Mouse (Mus musculus) neural tube, embryonic 12.5 days (tissue): ENCODE measurements around the gene Samd4b. TPM values are rescaled to one million over a fixed set of nuclear protein-coding genes. Genes with fewer than 3 reads are reported as not detected.
"Not testable (repeated sequence)": the region's sequence is repeated elsewhere in the genome, so short reads cannot be mapped to it uniquely, and the experiment has no call there.

Experiments used
- ATAC-seq: fragments of 200-750 bp; cut with Nextera tagmentation; 2 replicates; pipeline ENCODE4 v1.8.0; 2017; ENCODE audit warnings: low read depth, mild to moderate bottlenecking, moderate TSS enrichment, moderate library complexity; ENCODE audit not compliant: low FRiP score
- H3K27ac ChIP-seq: fragments of 300-500 bp; sonication (generic); 2 replicates; pipeline ENCODE4 v1.5.1; 2016
- H3K27me3 ChIP-seq: fragments of 300-500 bp; sonication (generic); replicated peaks from 2 replicates; pipeline ENCODE4 v1.6.1; 2016; ENCODE audit warnings: mild to moderate bottlenecking
- H3K36me3 ChIP-seq: fragments of 300-500 bp; sonication (generic); 2 replicates; pipeline ENCODE4 v1.6.1; 2016; ENCODE audit warnings: mild to moderate bottlenecking
- H3K4me1 ChIP-seq: fragments of 300-500 bp; sonication (generic); 2 replicates; pipeline ENCODE4 v1.6.1; 2016
- H3K4me2 ChIP-seq: fragments of 300-500 bp; sonication (generic); replicated peaks from 2 replicates; pipeline ENCODE4 v1.6.1; 2016; ENCODE audit warnings: mild to moderate bottlenecking
- H3K4me3 ChIP-seq: fragments of 300-500 bp; sonication (generic); 2 replicates; pipeline ENCODE4 v1.5.1; 2016
- H3K9ac ChIP-seq: fragments of 300-500 bp; sonication (generic); 2 replicates; pipeline ENCODE4 v1.6.1; 2016; ENCODE audit warnings: mild to moderate bottlenecking
- H3K9me3 ChIP-seq: fragments of 300-500 bp; sonication (generic); 2 replicates; pipeline ENCODE4 v1.6.1; 2016; ENCODE audit warnings: mild to moderate bottlenecking
- WGBS: fragments of 180-500 bp; shearing (Covaris S2); methylation state at CpG from one replicate; pipeline ENCODE4 v1.1.7; 2016; 5-methylcytosine and 5-hydroxymethylcytosine counted together
- polyA plus RNA-seq: library from polyadenylated mRNA; unstranded; fragments of >200 nt; fragmentation: Nextera tagmentation; extraction: Ambion mirVana; gene quantifications from 2 replicates; pipeline ENCODE4 v1.2.1, GENCODE M21; 2016

Gene Samd4b
- polyA plus RNA-seq, 1 experiment from 2014 or later: 35.0 TPM

GRCm38 (mm10) chr7:28555939-28556535 lies 41.9 kb downstream of the Samd4b start:
- H3K27ac ChIP-seq: no peak overlapping the region
- H3K4me3 ChIP-seq: no peak overlapping the region
- ATAC-seq: no peak
- H3K27me3 ChIP-seq: no peaks in the 10 kb centered on the region
- H3K9ac ChIP-seq: no peak overlapping the region
- H3K4me2 ChIP-seq: no peak overlapping the region
- H3K4me1 ChIP-seq: no peaks in the 10 kb centered on the region
- peaks cover 27% of the 10 kb centered on the region for H3K36me3 ChIP-seq
- 26% methylated on average over 5 of the region's 5 CpGs for WGBS
- H3K9me3 ChIP-seq: 0 out of 2 replicates have a peak, but pooled peaks cover 6% of the 10 kb centered on the region

GRCm38 (mm10) chr7:28553076-28553475 lies 44.9 kb downstream of the Samd4b start:
- no peaks in the 10 kb centered on the region for H3K4me1 ChIP-seq
- no peaks in the 10 kb centered on the region for H3K36me3 ChIP-seq
- no peak for ATAC-seq
- 0 out of 2 replicates have a peak, but pooled peaks cover 6% of the 10 kb centered on the region for H3K9me3 ChIP-seq
- H3K4me2 ChIP-seq: no peak overlapping the region
- 94% methylated on average over 6 of the region's 6 CpGs for WGBS
- H3K9ac ChIP-seq: no peak overlapping the region
- H3K4me3 ChIP-seq: no peak overlapping the region
- H3K27me3 ChIP-seq: peaks cover 4% of the 10 kb centered on the region; the same call in 1 of the 2 replicates
- no peak overlapping the region for H3K27ac ChIP-seq

- 0 out of 2 replicates have a peak, but pooled peaks cover 6% of the 10 kb centered on the region for H3K9me3 ChIP-seq
- WGBS: 70% methylated on average over 7 of the region's 7 CpGs
- ATAC-seq: no peak
- H3K36me3 ChIP-seq: no peaks in the 10 kb centered on the region
- no peak overlapping the region for H3K9ac ChIP-seq
- no peak overlapping the region for H3K4me3 ChIP-seq
- peak overlapping the region; percentile 61; the same call in 1 of the 2 replicates for H3K4me2 ChIP-seq
- no peak overlapping the region for H3K27ac ChIP-seq
- peaks cover 12% of the 10 kb centered on the region; the same call in 1 of the 2 replicates for H3K4me1 ChIP-seq
- peaks cover 43% of the 10 kb centered on the region for H3K27me3 ChIP-seq
Observed at GRCm38 (mm10) chr7:28547628-28548027, 50.3 kb downstream of the Samd4b start.

- Histone ChIP-seq H3K4me2 (peak within 1 kb of the TSS; percentile 61), H3K9me3 (0 out of 2 replicates have a peak, but pooled peaks cover 1% of the 10 kb centered on the region), H3K36me3 (no peaks in the 10 kb centered on the region), H3K27ac (no peak within 1 kb of the TSS), H3K4me1 (peaks cover 12% of the 10 kb centered on the region; the same call in 1 of the 2 replicates), H3K27me3 (peaks cover 43% of the 10 kb centered on the region), H3K9ac (peak within 1 kb of the TSS; percentile 13; the same call in 1 of the 2 replicates), H3K4me3 (peak within 1 kb of the TSS; percentile 33)
- ATAC-seq: 0 out of 2 replicates have a peak, but pooled peaks have one; percentile 9
- WGBS: 5% methylated on average over 5 of the region's 5 CpGs
Observed at GRCm38 (mm10) chr7:28547154-28547553, 50.8 kb downstream of the Samd4b start, which contains the start of gene Nccrp1. Nccrp1 (minus strand) TSS chr7:28547254.

- Histone ChIP-seq H3K4me3 (peak overlapping the region; percentile 33), H3K36me3 (no peaks in the 10 kb centered on the region), H3K4me2 (peak overlapping the region; percentile 61), H3K27me3 (peaks cover 43% of the 10 kb centered on the region), H3K4me1 (peaks cover 12% of the 10 kb centered on the region; the same call in 1 of the 2 replicates), H3K9me3 (no peaks in the 10 kb centered on the region), H3K27ac (no peak overlapping the region), H3K9ac (peak overlapping the region; percentile 13; the same call in 1 of the 2 replicates)
- WGBS: 3% methylated on average over 22 of the region's 22 CpGs
- peak; percentile 23; the same call in 1 of the 2 replicates for ATAC-seq
Observed at GRCm38 (mm10) chr7:28546649-28547048, 51.3 kb downstream of the Samd4b start.

- 48% methylated on average over 7 of the region's 7 CpGs for WGBS
- no peak overlapping the region for H3K9ac ChIP-seq
- H3K4me3 ChIP-seq: no peak overlapping the region
- H3K4me2 ChIP-seq: 0 out of 2 replicates have a peak overlapping the region, but pooled peaks have one; percentile 61
- H3K27me3 ChIP-seq: peaks cover 43% of the 10 kb centered on the region
- no peaks in the 10 kb centered on the region for H3K9me3 ChIP-seq
- no peak for ATAC-seq
- H3K36me3 ChIP-seq: no peaks in the 10 kb centered on the region
- H3K4me1 ChIP-seq: peaks cover 12% of the 10 kb centered on the region; the same call in 1 of the 2 replicates
- no peak overlapping the region for H3K27ac ChIP-seq
Observed at GRCm38 (mm10) chr7:28545891-28546210, 52.1 kb downstream of the Samd4b start.

- 23% methylated on average over 14 of the region's 14 CpGs for WGBS
- Histone ChIP-seq H3K4me2 (no peak overlapping the region), H3K27ac (no peak overlapping the region), H3K27me3 (peaks cover 43% of the 10 kb centered on the region), H3K9me3 (no peaks in the 10 kb centered on the region), H3K4me1 (peaks cover 12% of the 10 kb centered on the region; the same call in 1 of the 2 replicates), H3K36me3 (no peaks in the 10 kb centered on the region), H3K4me3 (no peak overlapping the region), H3K9ac (no peak overlapping the region)
- no peak for ATAC-seq
Observed at GRCm38 (mm10) chr7:28545048-28545890, 52.7 kb downstream of the Samd4b start.

- Histone ChIP-seq H3K27ac (no peak overlapping the region), H3K4me2 (peak overlapping the region; percentile 54), H3K4me3 (no peak overlapping the region), H3K9me3 (no peaks in the 10 kb centered on the region), H3K4me1 (peaks cover 12% of the 10 kb centered on the region; the same call in 1 of the 2 replicates), H3K27me3 (peaks cover 43% of the 10 kb centered on the region), H3K9ac (no peak overlapping the region), H3K36me3 (no peaks in the 10 kb centered on the region)
- no peak for ATAC-seq
- WGBS: 3% methylated on average over 27 of the region's 27 CpGs
Observed at GRCm38 (mm10) chr7:28544051-28544601, 53.8 kb downstream of the Samd4b start.

- Histone ChIP-seq H3K9ac (no peak within 1 kb of the TSS), H3K36me3 (no peaks in the 10 kb centered on the region), H3K4me3 (no peak within 1 kb of the TSS), H3K4me2 (no peak within 1 kb of the TSS), H3K27ac (no peak within 1 kb of the TSS), H3K27me3 (peaks cover 16% of the 10 kb centered on the region), H3K4me1 (peaks cover 8% of the 10 kb centered on the region; the same call in 1 of the 2 replicates), H3K9me3 (no peaks in the 10 kb centered on the region)
- no peak for ATAC-seq
- WGBS: 83% methylated on average over 4 of the region's 4 CpGs
Observed at GRCm38 (mm10) chr7:28540526-28540925, 57.4 kb downstream of the Samd4b start, which contains the start of gene Sycn. Sycn (plus strand) TSS chr7:28540885.

GRCm38 (mm10) chr7:28538886-28539285 lies 59.1 kb downstream of the Samd4b start:
- not testable (repeated sequence) for H3K4me2 ChIP-seq, ATAC-seq, H3K4me3 ChIP-seq, H3K27ac ChIP-seq, H3K27me3 ChIP-seq, H3K4me1 ChIP-seq, H3K9ac ChIP-seq, H3K9me3 ChIP-seq, H3K36me3 ChIP-seq
- WGBS: 89% methylated on average over 6 of the region's 6 CpGs

GRCm38 (mm10) chr7:28532005-28532404 lies 65.9 kb downstream of the Samd4b start:
- WGBS: 77% methylated on average over 8 of the region's 8 CpGs

More at GRCm38 (mm10) chr7:28532005-28532404, 65.9 kb downstream of the Samd4b start:
- Histone ChIP-seq H3K9ac (no peak overlapping the region), H3K27ac (no peak overlapping the region), H3K4me1 (no peaks in the 10 kb centered on the region), H3K27me3 (no peaks in the 10 kb centered on the region), H3K36me3 (no peaks in the 10 kb centered on the region), H3K4me2 (no peak overlapping the region), H3K4me3 (no peak overlapping the region), H3K9me3 (no peaks in the 10 kb centered on the region)
- no peak for ATAC-seq
